Mouse (Mus musculus) frontal cortex, postnatal 36 days (tissue): ENCODE results near the gene Etv3.
A peak's percentile ranks its signal among the peaks of the same experiment; 100 is the strongest.
"Not testable (repeated sequence)": the region's sequence is repeated elsewhere in the genome, so short reads cannot be mapped to it uniquely, and the experiment has no call there.

Experiments used
- DNase-seq, 2 experiments: peaks; one replicate each; pipeline ENCODE4 v3.0.0; 2022; ENCODE audit warnings: low spot score in 2 of 2

Gene Etv3

GRCm38 (mm10) chr3:87518425-87518824 is 6.8 kb upstream of the Etv3 start:
- no peak for DNase-seq

- no peak for DNase-seq
Measured at GRCm38 (mm10) chr3:87521126-87521525, 4.1 kb upstream of the Etv3 start.

DNA sequence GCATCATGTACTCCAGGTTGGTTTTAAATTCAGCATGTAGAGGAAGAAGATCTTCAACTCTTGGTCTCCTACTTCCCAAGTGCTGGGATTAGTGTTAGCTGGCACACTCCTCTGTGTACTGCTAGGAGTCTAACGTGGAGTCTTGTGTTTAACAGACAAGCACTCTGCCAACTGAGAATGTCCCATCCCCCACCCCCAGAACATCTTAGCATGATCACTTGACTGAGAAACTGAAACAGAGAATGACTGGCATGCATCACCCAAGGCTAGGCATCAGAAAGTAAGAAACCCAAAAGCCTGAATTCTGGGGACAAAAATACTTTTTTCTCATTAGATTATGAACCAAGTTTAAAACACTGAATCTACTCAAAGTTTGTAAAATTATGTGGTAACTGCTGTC is 3.4 kb upstream of the Etv3 start:
- no peak for DNase-seq

DNA sequence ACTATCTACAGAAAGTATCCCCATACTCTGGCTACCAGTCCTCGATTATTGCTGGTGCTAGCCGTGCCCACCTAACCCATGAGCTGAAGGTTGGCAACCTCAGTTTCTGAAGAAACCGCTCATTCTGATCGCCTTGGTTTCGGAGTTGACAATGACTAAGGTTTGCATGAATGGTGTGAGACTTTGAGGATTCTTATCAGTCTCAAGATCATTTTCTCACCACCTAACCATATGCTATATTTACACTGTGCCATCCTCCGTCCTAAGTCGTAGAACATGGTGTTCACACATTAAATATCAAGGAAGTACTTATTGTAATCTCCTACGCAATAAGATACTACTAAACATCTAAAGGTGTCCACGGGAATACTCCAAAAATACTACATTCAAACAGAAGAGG is 1.5 kb upstream of the Etv3 start:
- no peak for DNase-seq

- DNase-seq: no peak
Measured at GRCm38 (mm10) chr3:87525837-87526570, 797 bp downstream of the Etv3 start.

DNA sequence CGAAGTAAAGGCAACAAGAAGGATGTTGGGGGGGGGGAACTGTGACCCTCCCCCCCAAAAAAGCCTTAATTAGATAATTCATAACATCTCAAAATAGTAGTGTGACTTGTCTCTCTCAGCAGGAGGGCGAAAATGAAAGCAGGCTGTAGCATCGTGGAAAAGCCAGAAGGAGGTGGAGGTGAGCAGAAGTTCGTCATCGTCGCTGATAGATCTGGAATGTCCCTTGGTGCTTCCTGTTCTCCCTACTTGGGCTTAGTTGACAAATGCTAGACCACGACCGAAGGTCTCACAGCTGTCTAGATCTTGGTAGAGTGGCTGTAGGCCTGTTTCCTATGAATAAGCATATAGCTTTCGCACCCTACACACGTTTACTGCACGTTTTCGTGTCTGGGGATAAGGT is 1.9 kb downstream of the Etv3 start:
- no peak for DNase-seq

DNA sequence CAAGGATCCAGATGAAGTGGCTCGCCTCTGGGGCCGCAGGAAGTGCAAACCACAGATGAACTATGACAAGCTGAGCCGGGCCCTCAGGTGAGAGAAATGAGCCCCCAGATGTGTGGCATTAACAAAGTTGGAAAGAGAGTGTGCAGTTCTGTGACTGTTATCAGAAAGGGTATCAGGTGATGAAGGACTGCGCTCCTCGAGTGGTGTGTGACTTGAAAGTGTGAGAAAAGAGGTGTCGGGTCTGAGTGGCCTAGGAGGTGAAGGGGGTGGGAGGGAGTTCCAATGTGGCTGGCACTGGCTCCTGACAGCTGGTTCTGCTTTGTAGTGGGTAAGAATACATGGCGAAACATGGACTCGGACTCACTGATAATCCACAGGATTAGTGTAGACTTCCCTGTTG is 2.8 kb downstream of the Etv3 start:
- no peak for DNase-seq

- no peak for DNase-seq
Measured at GRCm38 (mm10) chr3:87528841-87529240, 3.6 kb downstream of the Etv3 start.

DNA sequence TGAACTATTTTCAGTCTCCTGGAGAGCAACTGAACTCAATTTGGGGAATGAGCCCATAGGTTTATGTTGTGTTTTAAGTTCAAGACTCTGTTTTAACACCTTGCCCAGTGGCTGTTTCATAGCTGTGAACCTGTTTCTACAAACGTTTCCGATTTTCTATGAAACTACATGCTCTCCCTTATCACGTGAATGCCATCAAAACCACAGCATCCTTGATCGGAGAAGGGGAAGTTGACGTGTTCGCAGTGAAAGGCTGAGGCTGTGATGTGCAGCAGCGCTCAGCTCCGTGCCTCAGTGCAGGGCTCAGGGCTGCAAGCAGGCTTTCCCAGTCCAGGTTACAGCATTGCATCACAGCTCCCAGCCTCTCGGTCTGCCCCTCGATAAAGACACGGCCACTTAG is 4.4 kb downstream of the Etv3 start:
- DNase-seq: no peak

- no peak for DNase-seq
Measured at GRCm38 (mm10) chr3:87530234-87530633, 5.0 kb downstream of the Etv3 start.

DNA sequence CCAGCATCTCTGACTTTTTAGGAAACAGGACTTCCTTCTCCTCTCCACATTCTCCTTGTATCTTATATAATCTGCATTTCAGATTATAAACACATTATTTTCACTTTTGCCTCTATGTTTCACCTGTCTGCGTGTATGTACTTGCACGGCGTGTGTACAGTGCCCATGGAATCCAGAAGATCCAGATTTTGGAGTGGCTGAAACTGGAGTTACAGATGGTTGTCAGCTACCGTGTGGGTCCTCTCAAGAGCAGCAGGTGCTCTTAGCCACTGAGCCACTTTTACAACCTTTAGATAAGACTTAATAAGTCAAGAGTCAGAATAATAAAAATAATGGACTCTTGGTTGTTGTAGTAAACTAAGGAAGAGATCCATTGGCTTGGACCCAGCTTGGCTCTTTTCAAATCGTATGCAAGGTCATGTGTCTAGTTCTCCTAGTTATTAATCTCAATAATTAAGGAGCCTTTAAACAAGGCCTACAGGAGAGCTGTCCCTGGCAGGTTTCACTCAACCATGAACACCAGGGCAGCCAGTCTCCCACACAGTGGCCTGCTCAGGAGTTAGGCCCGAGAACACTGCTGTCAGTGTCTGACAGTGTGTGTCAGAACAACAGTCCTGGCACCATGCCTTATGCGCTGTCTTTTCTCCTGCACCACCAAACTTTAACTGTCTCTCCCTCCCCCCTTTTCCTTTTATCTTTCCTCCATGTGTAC is 8.6 kb downstream of the Etv3 start:
- no peak for DNase-seq

- DNase-seq: no peak
Measured at GRCm38 (mm10) chr3:87538034-87538433, 12.8 kb downstream of the Etv3 start.

DNA sequence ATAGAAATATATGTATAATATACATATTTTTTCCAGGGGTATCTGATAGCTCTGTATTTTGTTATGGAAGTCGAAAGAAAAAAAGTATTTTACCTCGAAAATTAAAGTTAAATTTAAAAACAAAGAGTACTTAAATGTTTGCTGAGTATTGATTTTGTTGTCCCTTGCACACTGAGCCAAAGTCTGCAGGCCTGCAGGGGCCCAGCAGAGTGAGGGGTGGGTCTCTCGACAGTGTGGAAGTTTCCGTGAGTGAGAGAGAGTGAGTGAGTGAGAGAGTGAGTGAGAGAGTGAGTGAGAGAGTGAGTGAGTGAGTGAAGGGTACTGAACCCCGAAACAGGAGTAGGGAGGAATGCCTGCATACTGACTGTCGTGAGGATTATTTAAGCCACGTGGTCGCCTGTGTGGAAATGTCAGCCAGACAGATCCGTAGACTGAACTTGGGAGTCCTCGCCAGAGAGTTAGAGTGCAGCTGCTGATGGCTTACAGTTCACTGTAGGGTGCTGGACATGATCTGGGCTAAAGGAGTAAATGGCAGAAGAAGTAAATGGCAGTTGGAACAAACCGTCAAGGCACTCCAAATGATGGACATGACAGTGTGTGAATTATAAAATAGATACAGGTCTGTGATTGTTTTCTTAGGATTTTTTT is 14.9 kb downstream of the Etv3 start:
- DNase-seq: no peak

- no peak for DNase-seq
Measured at GRCm38 (mm10) chr3:87540714-87541113, 15.5 kb downstream of the Etv3 start.

- no peak for DNase-seq
Measured at GRCm38 (mm10) chr3:87542481-87543215, 17.4 kb downstream of the Etv3 start.

- DNase-seq: no peak
Measured at GRCm38 (mm10) chr3:87545554-87545953, 20.3 kb downstream of the Etv3 start.

- DNase-seq: peak; percentile 77 to 79
Measured at GRCm38 (mm10) chr3:87546291-87546721, 21.1 kb downstream of the Etv3 start.

DNA sequence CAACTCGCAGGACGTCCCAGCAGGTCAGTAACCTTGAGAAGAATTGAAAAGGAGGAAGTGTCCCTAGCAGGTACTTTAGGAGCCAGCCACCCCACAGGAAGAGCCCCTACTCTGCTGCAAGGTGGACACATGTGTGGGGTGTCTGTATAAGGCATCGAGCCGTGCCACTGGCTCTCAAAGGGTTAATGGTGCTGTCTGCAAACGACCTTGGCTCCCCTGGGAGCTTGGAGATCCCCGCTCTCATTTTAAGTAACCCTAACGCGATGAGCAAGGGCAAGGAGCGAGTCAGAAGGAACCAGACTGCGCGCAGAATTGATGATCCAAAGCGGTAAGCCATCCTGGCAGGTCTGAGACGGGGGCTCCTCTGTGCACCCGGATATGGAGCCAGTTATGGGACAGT is 24.7 kb downstream of the Etv3 start:
- no peak for DNase-seq

DNA sequence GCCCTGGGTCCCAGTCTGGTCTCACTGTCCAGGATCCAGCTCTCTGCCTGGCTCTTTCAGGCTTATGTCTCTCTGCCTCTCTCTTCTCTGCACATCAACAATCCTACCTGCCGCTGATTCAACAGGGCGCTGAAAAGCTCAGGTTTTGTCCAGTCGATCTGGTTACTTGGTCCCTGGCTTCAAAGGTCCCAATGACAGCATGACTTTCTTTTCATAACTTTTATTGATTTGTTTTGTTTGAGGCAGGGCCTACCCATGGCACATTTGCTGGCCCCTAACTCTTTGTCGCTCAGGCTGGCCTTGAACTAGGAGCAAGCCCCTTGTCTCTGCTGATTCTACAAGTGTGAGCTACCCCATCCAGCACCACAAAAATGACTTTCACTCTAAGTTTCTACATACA is 27.1 kb downstream of the Etv3 start:
- DNase-seq: no peak

DNA sequence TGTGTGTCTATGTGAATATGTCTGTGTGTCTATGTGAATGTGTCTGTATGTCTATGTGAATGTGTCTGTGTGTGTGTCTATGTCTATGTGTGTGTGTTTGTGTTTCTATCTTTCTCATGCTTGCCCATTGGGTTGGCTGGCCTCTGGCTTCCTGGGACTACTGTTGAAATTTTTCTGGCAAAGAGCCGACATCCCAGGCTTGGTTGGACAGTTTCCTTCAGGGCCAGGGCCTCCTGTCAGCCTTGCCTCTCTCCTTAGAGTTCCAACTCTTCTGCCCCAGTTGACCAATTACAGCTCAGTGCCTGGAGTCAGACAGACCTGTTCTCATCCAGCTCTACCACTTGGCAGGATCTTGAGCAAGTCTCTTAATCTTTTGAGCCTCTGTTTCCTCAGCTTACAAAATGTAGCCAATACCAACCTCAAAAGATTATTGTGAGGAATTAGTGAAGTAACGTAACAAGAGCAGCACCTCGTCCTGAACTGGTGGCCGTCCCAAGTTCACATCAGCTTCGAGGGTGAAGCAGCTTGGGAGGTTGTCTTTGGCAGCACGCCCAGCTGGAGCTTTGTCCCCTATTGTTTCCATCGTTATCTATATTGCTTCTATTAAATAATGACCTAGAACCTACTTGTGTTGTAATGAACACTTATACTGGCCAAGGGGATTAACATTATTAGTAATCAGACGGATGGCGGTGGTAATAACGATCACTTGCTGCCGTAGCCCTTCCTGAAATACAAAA is 28.2 kb downstream of the Etv3 start:
- DNase-seq: no peak

DNA sequence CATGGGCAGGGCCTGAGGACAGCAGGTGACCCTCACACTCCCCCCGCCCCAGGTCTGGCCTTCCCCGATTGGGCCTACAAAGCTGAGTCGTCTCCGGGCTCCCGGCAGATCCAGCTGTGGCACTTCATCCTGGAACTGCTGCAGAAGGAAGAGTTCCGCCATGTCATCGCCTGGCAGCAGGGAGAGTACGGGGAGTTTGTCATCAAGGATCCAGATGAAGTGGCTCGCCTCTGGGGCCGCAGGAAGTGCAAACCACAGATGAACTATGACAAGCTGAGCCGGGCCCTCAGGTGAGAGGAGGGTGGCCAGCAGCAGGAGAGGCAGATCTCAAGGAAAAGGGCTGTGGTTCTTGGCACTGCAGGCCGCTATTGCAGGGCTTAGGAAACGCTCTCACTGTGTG is 29.7 kb downstream of the Etv3 start:
- not testable (repeated sequence) for DNase-seq
